ENCODE assay signal across 8 mouse cellular contexts in genomic region chr2:154651363-154651762, GRCm38 (mm10). TPM values are rescaled to one million over a fixed set of nuclear protein-coding genes. Genes with fewer than 3 reads are reported as not detected.
DNase-seq lines count a peak whose midpoint lies in the region; ATAC-seq and TF ChIP-seq lines count a peak whose summit lies in the region.

Gene Chmp4b, plus strand, starts transcription at chr2:154651705.

- H3K9ac ChIP-seq in heart, adult 2 months (ENCODE audit: low read depth, low read length) = no peak within 1 kb of the TSS
- no peak within 1 kb of the TSS for H3K9ac ChIP-seq in embryonic facial prominence, embryonic 15.5 days
- H3K9ac ChIP-seq in heart, embryonic 15.5 days = no peak within 1 kb of the TSS
- H3K9ac ChIP-seq in lung, postnatal 0 days (replicated peaks; ENCODE audit: low read depth) = no peak within 1 kb of the TSS
- H3K9ac ChIP-seq in stomach, postnatal 0 days (ENCODE audit: low read length) = no peak within 1 kb of the TSS

- H3K4me1 ChIP-seq in heart, adult 2 months (ENCODE audit: control insufficient read depth, insufficient read depth, low read length) = peaks cover 3% of the 10 kb centered on the region
- H3K4me1 ChIP-seq in embryonic facial prominence, embryonic 15.5 days = peaks cover 3% of the 10 kb centered on the region; the same call in 1 of the 2 replicates
- H3K4me1 ChIP-seq in heart, embryonic 15.5 days (replicated peaks) = peaks cover 4% of the 10 kb centered on the region; the same call in 1 of the 2 replicates
- no peaks in the 10 kb centered on the region for H3K4me1 ChIP-seq in lung, postnatal 0 days (ENCODE audit: insufficient read depth, low read depth, low read length)
- H3K4me1 ChIP-seq in stomach, postnatal 0 days (replicated peaks; ENCODE audit: control insufficient read depth, insufficient read depth) = 0 out of 2 replicates have a peak, but pooled peaks cover 2% of the 10 kb centered on the region

- no peak for DNase-seq in heart, adult 2 months
- DNase-seq in heart, adult 9 months (ENCODE audit: low spot score in 2 of 2) = no peak
- peak; percentile 77 for DNase-seq in kidney, postnatal 14 days
- DNase-seq in lung, postnatal 0 days (ENCODE audit: low spot score) = peak; percentile 74
- peak; percentile 80 for DNase-seq in stomach, postnatal 0 days (ENCODE audit: low spot score)

- no peak for TF ChIP-seq POLR2A in heart, adult 2 months (IDR thresholded peaks at IDR 0.05; ENCODE audit: insufficient read depth, low read depth, low read length)

- no peak within 1 kb of the TSS for H3K4me3 ChIP-seq in heart, adult 2 months
- H3K4me3 ChIP-seq in embryonic facial prominence, embryonic 15.5 days (replicated peaks) = no peak within 1 kb of the TSS
- H3K4me3 ChIP-seq in heart, embryonic 15.5 days = no peak within 1 kb of the TSS
- H3K4me3 ChIP-seq in lung, postnatal 0 days (ENCODE audit: low read depth, low read length) = no peak within 1 kb of the TSS
- no peak within 1 kb of the TSS for H3K4me3 ChIP-seq in stomach, postnatal 0 days (ENCODE audit: low read depth, low read length)

- H3K4me2 ChIP-seq in embryonic facial prominence, embryonic 15.5 days (replicated peaks) = 0 out of 2 replicates have a peak within 1 kb of the TSS, but pooled peaks have one; percentile 2
- H3K4me2 ChIP-seq in heart, embryonic 15.5 days = no peak within 1 kb of the TSS
- no peak within 1 kb of the TSS for H3K4me2 ChIP-seq in lung, postnatal 0 days (replicated peaks; ENCODE audit: low read depth, low read length)
- H3K4me2 ChIP-seq in stomach, postnatal 0 days (replicated peaks; ENCODE audit: low read depth) = no peak within 1 kb of the TSS

- H3K27ac ChIP-seq in heart, adult 2 months = no peak within 1 kb of the TSS
- peak within 1 kb of the TSS; percentile 79 for H3K27ac ChIP-seq in embryonic facial prominence, embryonic 15.5 days (replicated peaks)
- H3K27ac ChIP-seq in heart, embryonic 15.5 days = no peak within 1 kb of the TSS
- H3K27ac ChIP-seq in lung, postnatal 0 days (ENCODE audit: low read length) = peak within 1 kb of the TSS; percentile 57
- H3K27ac ChIP-seq in stomach, postnatal 0 days (replicated peaks) = peak within 1 kb of the TSS; percentile 74

- TF ChIP-seq EP300 in heart, adult 2 months (IDR thresholded peaks at IDR 0.05; ENCODE audit: insufficient read depth, low read depth, low read length) = no peak
- no peak for TF ChIP-seq EP300 in lung, postnatal 0 days (IDR thresholded peaks at IDR 0.05)
- TF ChIP-seq EP300 in stomach, postnatal 0 days (optimal IDR thresholded peaks at IDR 0.05) = no peak

- no peaks in the 10 kb centered on the region for H3K27me3 ChIP-seq in heart, adult 2 months (ENCODE audit: control insufficient read depth, insufficient read depth, low read length)
- H3K27me3 ChIP-seq in embryonic facial prominence, embryonic 15.5 days = no peaks in the 10 kb centered on the region
- H3K27me3 ChIP-seq in heart, embryonic 15.5 days = no peaks in the 10 kb centered on the region
- H3K27me3 ChIP-seq in lung, postnatal 0 days (replicated peaks; ENCODE audit: insufficient read depth, low read length) = no peaks in the 10 kb centered on the region
- no peaks in the 10 kb centered on the region for H3K27me3 ChIP-seq in stomach, postnatal 0 days (ENCODE audit: control insufficient read depth, insufficient read depth, low read length)

- no peaks in the 10 kb centered on the region for H3K9me3 ChIP-seq in embryonic facial prominence, embryonic 15.5 days (replicated peaks)
- no peaks in the 10 kb centered on the region for H3K9me3 ChIP-seq in heart, embryonic 15.5 days (replicated peaks)
- H3K9me3 ChIP-seq in lung, postnatal 0 days (ENCODE audit: low read length) = no peaks in the 10 kb centered on the region
- H3K9me3 ChIP-seq in stomach, postnatal 0 days (ENCODE audit: control insufficient read depth, low read length) = no peaks in the 10 kb centered on the region

- whole genome bisulfite sequencing in heart, adult 2 months = 55% methylated on average over 8 of the region's 8 CpGs
- WGBS in embryonic facial prominence, embryonic 15.5 days = 34% methylated on average over 8 of the region's 8 CpGs
- 49% methylated on average over 8 of the region's 8 CpGs for WGBS in heart, embryonic 15.5 days
- 41% methylated on average over 8 of the region's 8 CpGs for WGBS in lung, postnatal 0 days
- WGBS in stomach, postnatal 0 days = 36% methylated on average over 8 of the region's 8 CpGs

- peaks cover 2% of the 10 kb centered on the region; the same call in 1 of the 2 replicates for H3K36me3 ChIP-seq in heart, adult 2 months (ENCODE audit: control insufficient read depth, insufficient read depth, low read length)
- 0 out of 2 replicates have a peak, but pooled peaks cover 2% of the 10 kb centered on the region for H3K36me3 ChIP-seq in embryonic facial prominence, embryonic 15.5 days
- H3K36me3 ChIP-seq in heart, embryonic 15.5 days = no peaks in the 10 kb centered on the region
- H3K36me3 ChIP-seq in lung, postnatal 0 days (ENCODE audit: insufficient read depth, low read length) = no peaks in the 10 kb centered on the region
- H3K36me3 ChIP-seq in stomach, postnatal 0 days (ENCODE audit: control insufficient read depth, insufficient read depth, low read length) = no peaks in the 10 kb centered on the region

- intact Hi-C loops in heart, adult 2 months (cut with DNase I) = loop anchor here (5.0 kb wide), 1 partner anchor 36 kb away; no protein-coding TSS in a partner anchor

- no peak for TF ChIP-seq CTCF in heart, adult 2 months (IDR thresholded peaks at IDR 0.05)
- no peak for TF ChIP-seq CTCF in lung, postnatal 0 days (IDR thresholded peaks at IDR 0.05)
- TF ChIP-seq CTCF in stomach, postnatal 0 days (IDR thresholded peaks at IDR 0.05; ENCODE audit: low read depth) = no peak

- 0 out of 2 replicates have a peak, but pooled peaks have one; percentile 17 for ATAC-seq in embryonic facial prominence, embryonic 15.5 days (ENCODE audit: insufficient number of reproducible peaks, low FRiP score, low TSS enrichment, low read depth)
- no peak for ATAC-seq in heart, embryonic 15.5 days (replicated peaks; ENCODE audit: insufficient number of reproducible peaks, insufficient read depth, low FRiP score, low read depth)
- ATAC-seq in lung, postnatal 0 days = peak; percentile 63
- peak; percentile 63 for ATAC-seq in stomach, postnatal 0 days (ENCODE audit: low FRiP score, low TSS enrichment)
- no peak for ATAC-seq in cerebellum, adult (ENCODE audit: insufficient number of reproducible peaks, low FRiP score, low TSS enrichment)

- H3K79me2 ChIP-seq in heart, adult 2 months (replicated peaks; ENCODE audit: control insufficient read depth, insufficient read depth, low read length) = no peaks in the 10 kb centered on the region

RNA-seq across cellular contexts. Expression of gene Chmp4b, which starts in this region (rescaled TPM):
- total RNA-seq in heart, adult 2 months (2021) = 100 to 1,000 TPM; 106 to 124 TPM
- 64.4 and 89.4 TPM in 2 replicates for polyA plus RNA-seq in heart, adult 2 months (2012; rRNA removed)
- polyA plus RNA-seq in embryonic facial prominence, embryonic 15.5 days (2015; fragmentation: Nextera tagmentation; extraction: Ambion mirVana) = 38.1 and 47.7 TPM in 2 replicates
- 24.1 and 25.1 TPM in 2 replicates for polyA plus RNA-seq in heart, embryonic 15.5 days (2015; fragmentation: Nextera tagmentation; extraction: Ambion mirVana)
- polyA plus RNA-seq in lung, postnatal 0 days (2015; fragmentation: Nextera tagmentation; extraction: Ambion mirVana) = 33.1 and 33.7 TPM in 2 replicates
- 37.3 and 42.7 TPM in 2 replicates for polyA plus RNA-seq in stomach, postnatal 0 days (2015; fragmentation: Nextera tagmentation; extraction: Ambion mirVana)

Comparison
In these comparisons a context has a peak if more than half of its experiments do, and no peak if none do; other contexts are left out.
1. DNase-seq: peak in kidney, postnatal 14 days (single experiment), lung, postnatal 0 days (single experiment) and stomach, postnatal 0 days (single experiment); none in heart, adult 2 months (0 of 2) and heart, adult 9 months (0 of 2).
2. H3K27ac ChIP-seq: peak in embryonic facial prominence, embryonic 15.5 days (single experiment), lung, postnatal 0 days (single experiment) and stomach, postnatal 0 days (single experiment); none in heart, adult 2 months (single experiment) and heart, embryonic 15.5 days (single experiment).
3. ATAC-seq: peak in embryonic facial prominence, embryonic 15.5 days (single experiment), lung, postnatal 0 days (single experiment) and stomach, postnatal 0 days (single experiment); none in heart, embryonic 15.5 days (single experiment) and cerebellum, adult (single experiment).